Mouse (Mus musculus) limb, embryonic 10.5 days (tissue): ENCODE measurements around the gene Xpc. TPM values are rescaled to one million over a fixed set of nuclear protein-coding genes. Genes with fewer than 3 reads are reported as not detected.

Source experiments
- DNase-seq: peaks from one replicate; pipeline ENCODE4 v3.0.0-alpha.2; 2017; ENCODE audit warnings: low spot score
- H3K27ac ChIP-seq: fragments of 300-500 bp; sonication (generic); 2 replicates; pipeline ENCODE4 v1.5.1; 2016; ENCODE audit warnings: mild to moderate bottlenecking
- H3K27me3 ChIP-seq: fragments of 300-500 bp; sonication (generic); 2 replicates; pipeline ENCODE4 v1.6.1; 2016; ENCODE audit warnings: low read depth, mild to moderate bottlenecking; ENCODE audit not compliant: poor library complexity, severe bottlenecking
- H3K36me3 ChIP-seq: fragments of 300-500 bp; sonication (generic); 2 replicates; pipeline ENCODE4 v1.6.1; 2016; ENCODE audit warnings: mild to moderate bottlenecking, moderate library complexity
- H3K4me1 ChIP-seq: fragments of 300-500 bp; sonication (generic); 2 replicates; pipeline ENCODE4 v1.6.1; 2016
- H3K4me3 ChIP-seq: fragments of 300-500 bp; sonication (generic); 2 replicates; pipeline ENCODE4 v1.5.1; 2016; ENCODE audit warnings: mild to moderate bottlenecking, moderate library complexity
- H3K9me3 ChIP-seq: fragments of 300-500 bp; sonication (generic); replicated peaks from 2 replicates; pipeline ENCODE4 v1.6.1; 2016; ENCODE audit warnings: mild to moderate bottlenecking
- WGBS: fragments of 180-500 bp; shearing (Covaris S2); methylation state at CpG from one replicate; pipeline ENCODE4 v1.1.7; 2016; 5-methylcytosine and 5-hydroxymethylcytosine counted together
- polyA plus RNA-seq: library from polyadenylated mRNA; unstranded; fragments of >200 nt; fragmentation: Nextera tagmentation; extraction: Ambion mirVana; gene quantifications from 2 replicates; pipeline ENCODE4 v1.2.1, GENCODE M21; 2016

The Xpc gene
- polyA plus RNA-seq, 1 experiment from 2014 or later = 27.0 TPM

GRCm38 (mm10) chr6:91535231-91535630 lies 19.5 kb upstream of the Xpc start:
- H3K27ac ChIP-seq = no peak overlapping the region
- DNase-seq = no peak
- no peak overlapping the region for H3K4me3 ChIP-seq
- H3K27me3 ChIP-seq = no peaks in the 10 kb centered on the region
- 82% methylated on average over 3 of the region's 3 CpGs for WGBS
- no peaks in the 10 kb centered on the region for H3K9me3 ChIP-seq
- H3K4me1 ChIP-seq = peaks cover 11% of the 10 kb centered on the region
- no peaks in the 10 kb centered on the region for H3K36me3 ChIP-seq

GRCm38 (mm10) chr6:91534268-91534667 lies 18.6 kb upstream of the Xpc start:
- Histone ChIP-seq H3K36me3 (peaks cover 5% of the 10 kb centered on the region), H3K4me3 (no peak overlapping the region), H3K27me3 (no peaks in the 10 kb centered on the region), H3K27ac (no peak overlapping the region), H3K4me1 (peaks cover 11% of the 10 kb centered on the region), H3K9me3 (no peaks in the 10 kb centered on the region)
- WGBS = 82% methylated on average over 4 of the region's 4 CpGs
- no peak for DNase-seq

- H3K36me3 ChIP-seq = peaks cover 10% of the 10 kb centered on the region
- H3K27ac ChIP-seq = no peak overlapping the region
- DNase-seq = no peak
- H3K27me3 ChIP-seq = no peaks in the 10 kb centered on the region
- no peak overlapping the region for H3K4me3 ChIP-seq
- H3K9me3 ChIP-seq = no peaks in the 10 kb centered on the region
- peaks cover 11% of the 10 kb centered on the region for H3K4me1 ChIP-seq
- WGBS = 52% methylated on average over 2 of the region's 2 CpGs
Observed at GRCm38 (mm10) chr6:91533771-91534170, 18.1 kb upstream of the Xpc start.

GRCm38 (mm10) chr6:91533359-91533758 lies 17.7 kb upstream of the Xpc start:
- no peak overlapping the region for H3K27ac ChIP-seq
- peaks cover 15% of the 10 kb centered on the region for H3K36me3 ChIP-seq
- WGBS = 63% methylated on average over 5 of the region's 5 CpGs
- H3K9me3 ChIP-seq = no peaks in the 10 kb centered on the region
- H3K4me3 ChIP-seq = no peak overlapping the region
- peaks cover 11% of the 10 kb centered on the region for H3K4me1 ChIP-seq
- DNase-seq = no peak
- no peaks in the 10 kb centered on the region for H3K27me3 ChIP-seq

- H3K27ac ChIP-seq = no peak overlapping the region
- no peak overlapping the region for H3K4me3 ChIP-seq
- no peak for DNase-seq
Observed at GRCm38 (mm10) chr6:91532661-91533060, 17.0 kb upstream of the Xpc start.

GRCm38 (mm10) chr6:91531276-91531675 lies 15.6 kb upstream of the Xpc start:
- Histone ChIP-seq H3K4me3 (no peak overlapping the region), H3K9me3 (no peaks in the 10 kb centered on the region), H3K36me3 (peaks cover 23% of the 10 kb centered on the region), H3K27me3 (no peaks in the 10 kb centered on the region), H3K27ac (no peak overlapping the region), H3K4me1 (peaks cover 11% of the 10 kb centered on the region)
- WGBS = 92% methylated on average over 6 of the region's 6 CpGs
- no peak for DNase-seq

More at GRCm38 (mm10) chr6:91532661-91533060, 17.0 kb upstream of the Xpc start:
- Histone ChIP-seq H3K36me3 (peaks cover 19% of the 10 kb centered on the region), H3K27me3 (no peaks in the 10 kb centered on the region), H3K9me3 (no peaks in the 10 kb centered on the region), H3K4me1 (peaks cover 11% of the 10 kb centered on the region)
- WGBS = 74% methylated on average over 6 of the region's 6 CpGs

- H3K36me3 ChIP-seq = peaks cover 29% of the 10 kb centered on the region
- no peak overlapping the region for H3K27ac ChIP-seq
- no peaks in the 10 kb centered on the region for H3K27me3 ChIP-seq
- no peak for DNase-seq
- no peak overlapping the region for H3K4me3 ChIP-seq
- 88% methylated on average over 8 of the region's 8 CpGs for WGBS
- H3K9me3 ChIP-seq = no peaks in the 10 kb centered on the region
- peaks cover 11% of the 10 kb centered on the region for H3K4me1 ChIP-seq
Observed at GRCm38 (mm10) chr6:91530673-91531072, 15.0 kb upstream of the Xpc start.

GRCm38 (mm10) chr6:91528265-91528664 lies 12.6 kb upstream of the Xpc start:
- Histone ChIP-seq H3K36me3 (peaks cover 53% of the 10 kb centered on the region), H3K27ac (no peak overlapping the region), H3K27me3 (no peaks in the 10 kb centered on the region), H3K9me3 (no peaks in the 10 kb centered on the region), H3K4me3 (no peak overlapping the region), H3K4me1 (peaks cover 4% of the 10 kb centered on the region)
- DNase-seq = no peak
- WGBS = 82% methylated on average over 7 of the region's 7 CpGs

GRCm38 (mm10) chr6:91527227-91527860 lies 11.7 kb upstream of the Xpc start:
- no peak for DNase-seq
- H3K36me3 ChIP-seq = peaks cover 62% of the 10 kb centered on the region
- H3K4me3 ChIP-seq = no peak overlapping the region

GRCm38 (mm10) chr6:91525544-91525943 lies 9.9 kb upstream of the Xpc start:
- H3K4me3 ChIP-seq = no peak overlapping the region
- no peaks in the 10 kb centered on the region for H3K4me1 ChIP-seq
- peaks cover 80% of the 10 kb centered on the region for H3K36me3 ChIP-seq
- DNase-seq = no peak
- no peaks in the 10 kb centered on the region for H3K27me3 ChIP-seq
- H3K27ac ChIP-seq = no peak overlapping the region
- no peaks in the 10 kb centered on the region for H3K9me3 ChIP-seq
- 86% methylated on average over 4 of the region's 4 CpGs for WGBS

More at GRCm38 (mm10) chr6:91527227-91527860, 11.7 kb upstream of the Xpc start:
- Histone ChIP-seq H3K27me3 (no peaks in the 10 kb centered on the region), H3K9me3 (no peaks in the 10 kb centered on the region), H3K4me1 (no peaks in the 10 kb centered on the region), H3K27ac (no peak overlapping the region)
- 55% methylated on average over 5 of the region's 5 CpGs for WGBS

GRCm38 (mm10) chr6:91522816-91523215 lies 7.1 kb upstream of the Xpc start:
- Histone ChIP-seq H3K27me3 (no peaks in the 10 kb centered on the region), H3K4me3 (no peak overlapping the region), H3K27ac (no peak overlapping the region), H3K9me3 (no peaks in the 10 kb centered on the region), H3K4me1 (no peaks in the 10 kb centered on the region), H3K36me3 (peaks cover 88% of the 10 kb centered on the region)
- WGBS = 94% methylated on average over 5 of the region's 5 CpGs
- DNase-seq = no peak

GRCm38 (mm10) chr6:91518454-91519020 lies 2.8 kb upstream of the Xpc start:
- no peaks in the 10 kb centered on the region for H3K27me3 ChIP-seq
- peaks cover 64% of the 10 kb centered on the region for H3K36me3 ChIP-seq
- H3K27ac ChIP-seq = no peak overlapping the region
- no peak for DNase-seq
- no peaks in the 10 kb centered on the region for H3K9me3 ChIP-seq
- no peak overlapping the region for H3K4me3 ChIP-seq
- 90% methylated on average over 7 of the region's 7 CpGs for WGBS
- peaks cover 23% of the 10 kb centered on the region for H3K4me1 ChIP-seq

GRCm38 (mm10) chr6:91514737-91515362 lies 838 bp downstream of the Xpc start:
- 33% methylated on average over 10 of the region's 10 CpGs for WGBS
- DNase-seq = no peak
- no peaks in the 10 kb centered on the region for H3K9me3 ChIP-seq
- peaks cover 46% of the 10 kb centered on the region for H3K36me3 ChIP-seq
- peak overlapping the region; percentile 87 for H3K4me3 ChIP-seq
- H3K27ac ChIP-seq = peak overlapping the region; percentile 93
- no peaks in the 10 kb centered on the region for H3K27me3 ChIP-seq
- peaks cover 23% of the 10 kb centered on the region for H3K4me1 ChIP-seq
